ENCODE assay signal across 13 mouse cellular contexts in the genomic region with DNA sequence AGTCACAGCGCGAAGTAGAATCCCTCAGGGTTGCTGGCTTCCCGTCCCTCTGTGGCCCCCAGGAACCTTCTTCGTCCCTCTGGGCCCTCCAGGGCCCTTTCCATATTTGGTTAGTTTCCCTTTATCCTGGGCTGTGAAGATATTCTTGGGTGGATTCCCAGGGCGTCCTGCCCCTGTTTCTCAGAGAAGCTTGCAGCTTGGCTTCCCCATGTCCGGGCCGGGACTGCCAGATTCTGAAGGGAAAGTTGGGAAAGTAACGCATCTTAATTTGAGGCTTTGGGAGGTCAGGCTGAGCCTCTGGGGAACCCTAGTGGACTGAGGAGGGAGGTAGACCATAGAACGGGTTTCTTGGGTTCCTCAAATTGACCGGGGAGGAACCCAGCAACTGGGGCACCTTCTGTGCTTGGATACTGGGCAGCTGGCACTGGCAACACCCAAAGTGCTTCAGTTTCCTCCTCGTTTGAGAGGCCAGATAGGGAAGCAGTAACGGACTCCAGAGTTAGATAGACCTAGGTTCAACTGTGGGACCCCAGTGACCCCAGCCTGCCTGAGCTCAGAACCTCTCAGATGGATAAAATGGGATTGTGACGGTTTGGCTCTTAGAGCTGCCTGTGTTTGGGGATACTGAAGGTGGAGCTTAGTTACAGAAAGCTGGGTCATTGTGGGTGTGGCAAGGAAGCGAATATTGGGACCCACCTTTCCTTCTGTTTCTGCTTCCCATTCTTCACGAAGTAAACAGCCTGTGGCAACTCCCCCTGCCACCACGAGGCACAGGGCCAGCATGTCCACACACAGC. TPM values are rescaled to one million over a fixed set of nuclear protein-coding genes. Genes with fewer than 3 reads are reported as not detected.
DNase-seq lines count a peak whose midpoint lies in the region; ATAC-seq and TF ChIP-seq lines count a peak whose summit lies in the region.
"Had no signal": no experiment of that assay in that cellular context is flagged by ENCODE, and none has a peak within 500 bp of the region (broad histone marks: within the 10 kb centered on the region; RNA-seq: fewer than 3 reads in every experiment).

No protein-coding gene starts in this region.

- H3K4me1 ChIP-seq in liver, embryonic 12.5 days, result peaks cover 76% of the 10 kb centered on the region

- no peak for ATAC-seq in liver, embryonic 12.5 days

- H3K4me2 ChIP-seq in liver, embryonic 12.5 days, result peak overlapping the region; percentile 69
- H3K4me2 ChIP-seq: kidney, embryonic 15.5 days had no signal

- H3K4me3 ChIP-seq in left cerebral cortex, adult 2 months, result no peak overlapping the region
- no peak overlapping the region for H3K4me3 ChIP-seq in liver, embryonic 12.5 days
- H3K4me3 ChIP-seq: embryonic facial prominence, embryonic 10.5 days; kidney, embryonic 15.5 days; limb, embryonic 13.5 days had no signal

- H3K27ac ChIP-seq in left cerebral cortex, adult 2 months, result peak overlapping the region; percentile 48
- peak overlapping the region; percentile 92 for H3K27ac ChIP-seq in liver, embryonic 12.5 days
- H3K27ac ChIP-seq: kidney, embryonic 15.5 days had no signal

- peaks cover under 1% of the 10 kb centered on the region; the same call in 1 of the 2 replicates for H3K27me3 ChIP-seq in liver, embryonic 12.5 days (replicated peaks)
- H3K27me3 ChIP-seq: kidney, embryonic 15.5 days had no signal

- no peak for TF ChIP-seq CTCF in left cerebral cortex, adult 2 months (IDR thresholded peaks at IDR 0.05)

- 55% methylated on average over 16 of the region's 16 CpGs for WGBS in liver, embryonic 12.5 days (ENCODE audit: insufficient replicate concordance)

- H3K9ac ChIP-seq in liver, embryonic 12.5 days, result peak overlapping the region; percentile 49
- H3K9ac ChIP-seq: kidney, embryonic 15.5 days; limb, embryonic 13.5 days had no signal

- H3K36me3 ChIP-seq in liver, embryonic 12.5 days, result no peaks in the 10 kb centered on the region
- H3K36me3 ChIP-seq: embryonic facial prominence, embryonic 10.5 days; kidney, embryonic 15.5 days; limb, embryonic 13.5 days had no signal

- no peaks in the 10 kb centered on the region for H3K9me3 ChIP-seq in liver, embryonic 12.5 days (replicated peaks)
- H3K9me3 ChIP-seq: embryonic facial prominence, embryonic 10.5 days; kidney, embryonic 15.5 days; limb, embryonic 13.5 days had no signal

- intact Hi-C loops in left cerebral cortex, adult 2 months (cut with DNase I), result loop anchor here (1.0 to 5.0 kb wide), 2 partner anchors 40 to 1195 kb away; no protein-coding TSS in a partner anchor
- intact Hi-C loops in left cerebral cortex, postnatal 36 days (cut with DNase I), result no loop called here

- no peak for DNase-seq in left cerebral cortex, adult 2 months (ENCODE audit: extremely low spot score in 1 of 2, low spot score in 2 of 2)
- DNase-seq in left cerebral cortex, postnatal 36 days (ENCODE audit: low spot score in 2 of 2), result no peak
- DNase-seq in gastrocnemius, postnatal 10 days, result peak; percentile 50
- peak; percentile 39 to 49 for DNase-seq in monocyte, adult 2 months (ENCODE audit: low read depth in 1 of 2, low spot score in 2 of 2)
- no peak for DNase-seq in cerebellum, adult 18-20 months
- DNase-seq in frontal cortex, postnatal 14 days (ENCODE audit: low spot score in 2 of 2), result no peak
- no peak for DNase-seq in ovary, adult 18-20 months (ENCODE audit: low spot score)
- DNase-seq: adrenal gland, postnatal 25 days; thymus, postnatal 14 days had no signal

RNA-seq across cellular contexts. Expression of a gene that starts 3.4 kb away (rescaled TPM):
- total RNA-seq in left cerebral cortex, adult 2 months (2021), result 10 to 100 TPM; 22.8 to 24.9 TPM
- total RNA-seq in left cerebral cortex, postnatal 36 days (2021), result 10 to 100 TPM; 25.5 to 31.1 TPM
- total RNA-seq in gastrocnemius, postnatal 10 days (2021), result 10 to 100 TPM; 10.3 to 11.1 TPM
- 35.7 and 41.3 TPM in 2 replicates for polyA plus RNA-seq in liver, embryonic 12.5 days (2016; fragmentation: Nextera tagmentation; extraction: Ambion mirVana)

RNA-seq across cellular contexts. Expression of a gene that starts 27.2 kb away (rescaled TPM):
- 100 to 1,000 TPM; 201 to 230 TPM for total RNA-seq in left cerebral cortex, adult 2 months (2021)
- 100 to 1,000 TPM; 209 to 217 TPM for total RNA-seq in left cerebral cortex, postnatal 36 days (2021)
- total RNA-seq in gastrocnemius, postnatal 10 days (2021), result 100 to 1,000 TPM; 308 to 335 TPM
- 194 and 198 TPM in 2 replicates for polyA plus RNA-seq in liver, embryonic 12.5 days (2016; fragmentation: Nextera tagmentation; extraction: Ambion mirVana)

Comparison
In these comparisons a context has a peak if more than half of its experiments do, and no peak if none do; other contexts are left out.
1. DNase-seq: peak in gastrocnemius, postnatal 10 days (single experiment) and monocyte, adult 2 months (2 of 2); none in left cerebral cortex, adult 2 months (0 of 2), left cerebral cortex, postnatal 36 days (0 of 2), cerebellum, adult 18-20 months (0 of 2), frontal cortex, postnatal 14 days (0 of 2) and ovary, adult 18-20 months (single experiment).